Mouse (Mus musculus) ES-E14 (cell line): ENCODE measurements around the gene Helt. TPM values are rescaled to one million over a fixed set of nuclear protein-coding genes. Genes with fewer than 3 reads are reported as not detected.

ENCODE experiments used
- DNase-seq: peaks from one replicate; pipeline ENCODE4 v3.0.0-alpha.2; 2013; ENCODE audit warnings: low read depth, low spot score
- H3K27ac ChIP-seq: 2 replicates; pipeline ENCODE4 v1.5.1; 2012; ENCODE audit warnings: low read depth, mild to moderate bottlenecking, low read length, moderate library complexity, mixed read lengths; ENCODE audit not compliant: poor library complexity, insufficient read depth, severe bottlenecking
- H3K36me3 ChIP-seq: 2 replicates; pipeline ENCODE4 v1.6.1; 2012; ENCODE audit warnings: mild to moderate bottlenecking, low read length, moderate library complexity, mixed read lengths; ENCODE audit not compliant: control insufficient read depth, poor library complexity, insufficient read depth, severe bottlenecking
- H3K4me1 ChIP-seq, 2 experiments: fragments of 150-350 bp in 1 of 2; sonication (generic) in 1 of 2; 2 replicates each; pipeline ENCODE4 v1.6.1; 2012; ENCODE audit warnings: low read length in 2 of 2, mild to moderate bottlenecking in 1 of 2, mixed read lengths in 1 of 2; ENCODE audit not compliant: control insufficient read depth in 2 of 2, insufficient read depth in 2 of 2, poor library complexity in 1 of 2
- H3K4me3 ChIP-seq, 2 experiments: fragments of 150-350 bp in 1 of 2; sonication (generic) in 1 of 2; 2 replicates each; pipeline ENCODE4 v1.5.1; 2012; ENCODE audit warnings: low read length in 2 of 2, low read depth in 1 of 2, mild to moderate bottlenecking in 1 of 2, mixed read lengths in 1 of 2; ENCODE audit not compliant: insufficient read depth in 1 of 2, poor library complexity in 1 of 2, severe bottlenecking in 1 of 2
- H3K9ac ChIP-seq: 2 replicates; pipeline ENCODE4 v1.6.1; 2012; ENCODE audit warnings: low read depth, mild to moderate bottlenecking, low read length, mixed read lengths; ENCODE audit not compliant: poor library complexity, insufficient read depth, severe bottlenecking
- H3K9me3 ChIP-seq: fragments of 150-350 bp; sonication (generic); 2 replicates; pipeline ENCODE4 v1.6.1; 2012; ENCODE audit warnings: low read depth, mild to moderate bottlenecking, low read length; ENCODE audit not compliant: control insufficient read depth, insufficient read depth
- CHD2 ChIP-seq: IDR thresholded peaks from 2 replicates; pipeline ENCODE4 v1.6.1; 2014; ENCODE audit warnings: mild to moderate bottlenecking, low read depth, low read length, inconsistent platforms
- HCFC1 ChIP-seq: IDR thresholded peaks from 2 replicates; pipeline ENCODE4 v1.6.1; 2012; ENCODE audit warnings: low read length, inconsistent platforms, borderline replicate concordance; ENCODE audit not compliant: insufficient read depth
- MAFK ChIP-seq: IDR thresholded peaks from 2 replicates; pipeline ENCODE4 v1.6.1; 2014; ENCODE audit warnings: mild to moderate bottlenecking, low read depth, low read length, inconsistent platforms; ENCODE audit not compliant: insufficient read depth
- ZC3H11A ChIP-seq: IDR thresholded peaks from 2 replicates; pipeline ENCODE4 v1.6.1; 2012; ENCODE audit warnings: low read depth, mild to moderate bottlenecking, inconsistent platforms, low read length, borderline replicate concordance
- ZNF384 ChIP-seq: IDR thresholded peaks from 2 replicates; pipeline ENCODE4 v1.6.1; 2012; ENCODE audit warnings: low read depth, low read length, inconsistent platforms
- in situ Hi-C, 2 experiments: fragments of 600-800 bp; cut with MboI; formaldehyde crosslinking; loops; one replicate each; pipeline ENCODE4 v1.15.1; 2025; ENCODE audit warnings: low sequenced_read_pairs in 2 of 2, inconsistent platforms in 1 of 2; ENCODE audit not compliant: unreplicated experiment in 2 of 2
- total RNA-seq: library from RNA; depleted of rRNA; stranded (reverse); fragments of 300-350 nt; gene quantifications from 2 replicates; pipeline ENCODE4 v1.2.3, GENCODE M21; 2012

The Helt gene
- total RNA-seq, 1 experiment = not detected

- TF ChIP-seq CHD2 (no peak), MAFK (no peak), HCFC1 (no peak), ZNF384 (no peak)
- no peak overlapping the region for H3K4me3 ChIP-seq
- no peak for DNase-seq
- H3K9ac ChIP-seq = no peak overlapping the region
- no peak overlapping the region for H3K27ac ChIP-seq
- peaks cover 0 to 2% of the 10 kb centered on the region in 2 experiments; a peak in 1 of 4 replicates for H3K4me1 ChIP-seq
- no peaks in the 10 kb centered on the region for H3K9me3 ChIP-seq
- in situ Hi-C loops = loop anchor here in 1 of 2 experiments (10.0 kb wide), 1 partner anchor 440 kb away; the partner anchor contains the start of gene Irf2
- no peaks in the 10 kb centered on the region for H3K36me3 ChIP-seq
Measured at GRCm38 (mm10) chr8:46295101-46295534, 647 bp upstream of the Helt start.

- Histone ChIP-seq H3K4me3 (peak overlapping the region; percentile 29 to 32; a peak in 3 of 4 replicates), H3K9me3 (no peaks in the 10 kb centered on the region), H3K4me1 (peaks cover 0 to 2% of the 10 kb centered on the region in 2 experiments; a peak in 1 of 4 replicates), H3K36me3 (no peaks in the 10 kb centered on the region), H3K27ac (no peak overlapping the region), H3K9ac (no peak overlapping the region)
- in situ Hi-C loops = loop anchor here in 1 of 2 experiments (10.0 kb wide), 1 partner anchor 441 kb away; the partner anchor contains the start of gene Irf2
- DNase-seq = no peak
- TF ChIP-seq ZNF384 = no peak
- TF ChIP-seq ZC3H11A = no peak
- TF ChIP-seq CHD2 = no peak
- TF ChIP-seq HCFC1 = no peak
- no peak for TF ChIP-seq MAFK
Measured at GRCm38 (mm10) chr8:46293741-46294151, 725 bp downstream of the Helt start.

- no peak for DNase-seq
- Histone ChIP-seq H3K36me3 (no peaks in the 10 kb centered on the region), H3K4me1 (peaks cover 0 to 2% of the 10 kb centered on the region in 2 experiments; a peak in 1 of 4 replicates), H3K27ac (no peak overlapping the region), H3K9ac (no peak overlapping the region), H3K9me3 (no peaks in the 10 kb centered on the region), H3K4me3 (0 out of 4 replicates have a peak overlapping the region, but pooled peaks of 1 of the 2 experiments have one; percentile 9)
- in situ Hi-C loops = loop anchor here in 1 of 2 experiments (10.0 kb wide), 1 partner anchor 442 kb away; the partner anchor contains the start of gene Irf2
- TF ChIP-seq MAFK = no peak
- TF ChIP-seq ZC3H11A = no peak
- no peak for TF ChIP-seq ZNF384
- TF ChIP-seq HCFC1 = no peak
- TF ChIP-seq CHD2 = no peak
Measured at GRCm38 (mm10) chr8:46293201-46293600, 1.3 kb downstream of the Helt start.

GRCm38 (mm10) chr8:46291931-46292675 is 2.4 kb downstream of the Helt start:
- Histone ChIP-seq H3K9ac (no peak overlapping the region), H3K4me3 (peak overlapping the region in 1 of 2 experiments; percentile 29; a peak in 1 of 4 replicates), H3K9me3 (no peaks in the 10 kb centered on the region), H3K27ac (no peak overlapping the region), H3K36me3 (no peaks in the 10 kb centered on the region), H3K4me1 (peaks cover 0 to 2% of the 10 kb centered on the region in 2 experiments; a peak in 1 of 4 replicates)
- DNase-seq = no peak
- in situ Hi-C loops = loop anchor here in 1 of 2 experiments (10.0 kb wide), 1 partner anchor 443 kb away; the partner anchor contains the start of gene Irf2
- TF ChIP-seq HCFC1 (no peak), MAFK (no peak), CHD2 (no peak), ZNF384 (no peak), ZC3H11A (no peak)
